ENCODE assay signal across 21 mouse cellular contexts in the genomic region with DNA sequence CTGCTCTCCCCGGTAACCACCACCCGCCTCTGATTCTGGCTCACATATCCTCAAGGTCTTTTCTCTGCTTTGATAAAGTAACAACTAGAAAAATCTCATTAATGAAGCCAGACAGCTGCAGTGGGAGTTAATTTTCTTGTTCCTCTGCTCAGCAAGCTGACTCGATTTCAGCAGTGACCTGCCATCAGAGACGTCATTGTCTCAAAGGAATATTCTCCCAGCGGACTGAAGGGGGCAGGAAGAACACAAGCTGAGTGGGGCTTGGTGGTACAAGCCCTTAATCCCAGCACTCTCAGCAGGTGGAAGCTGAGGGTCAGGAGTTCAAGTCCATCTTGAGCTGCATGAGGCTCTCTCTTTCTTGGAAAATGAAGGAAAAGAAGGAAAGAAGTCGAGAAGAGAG.
DNase-seq lines count a peak whose midpoint lies in the region; ATAC-seq and TF ChIP-seq lines count a peak whose summit lies in the region.
"Had no signal": no experiment of that assay in that cellular context is flagged by ENCODE, and none has a peak within 500 bp of the region (broad histone marks: within the 10 kb centered on the region; RNA-seq: fewer than 3 reads in every experiment).

No protein-coding gene starts in this region.

- H3K9me3 ChIP-seq in intestine, postnatal 0 days (ENCODE audit: control insufficient read depth) = no peaks in the 10 kb centered on the region
- no peaks in the 10 kb centered on the region for H3K9me3 ChIP-seq in intestine, embryonic 15.5 days
- no peaks in the 10 kb centered on the region for H3K9me3 ChIP-seq in midbrain, postnatal 0 days (ENCODE audit: low read length)
- H3K9me3 ChIP-seq: embryonic facial prominence, embryonic 15.5 days; forebrain, embryonic 12.5 days; limb, embryonic 10.5 days; liver, embryonic 13.5 days had no signal

- no peaks in the 10 kb centered on the region for H3K36me3 ChIP-seq in intestine, postnatal 0 days (ENCODE audit: control insufficient read depth, insufficient read depth)
- H3K36me3 ChIP-seq in intestine, embryonic 15.5 days = no peaks in the 10 kb centered on the region
- no peaks in the 10 kb centered on the region for H3K36me3 ChIP-seq in midbrain, postnatal 0 days (ENCODE audit: insufficient read depth, low read length)
- H3K36me3 ChIP-seq: embryonic facial prominence, embryonic 15.5 days; forebrain, embryonic 12.5 days; limb, embryonic 10.5 days; liver, embryonic 13.5 days had no signal

- no peak for ATAC-seq in intestine, postnatal 0 days
- no peak for ATAC-seq in intestine, embryonic 15.5 days
- no peak for ATAC-seq in midbrain, postnatal 0 days (ENCODE audit: low FRiP score)

- peak; percentile 23 for DNase-seq in embryo, embryonic 11 days
- DNase-seq in embryo, embryonic 10.5 days (ENCODE audit: low spot score) = no peak
- DNase-seq in A20 (ENCODE audit: low read depth, low spot score) = peak; percentile 8
- peak; percentile 53 for DNase-seq in midbrain, postnatal 0 days (ENCODE audit: low spot score)
- DNase-seq in thymus, adult 18-20 months = no peak
- DNase-seq in cerebellum, adult 18-20 months = no peak
- DNase-seq: cerebellum, postnatal 25 days; gastrocnemius, postnatal 10 days; heart, postnatal 10 days; kidney, postnatal 25 days; layer of hippocampus, postnatal 36 days; liver, embryonic 13.5 days; lung, postnatal 10 days; right cerebral cortex, postnatal 25 days; thymus, adult 2 months had no signal

- peak; percentile 16; the same call in 1 of the 2 replicates for TF ChIP-seq CTCF in intestine, postnatal 0 days (IDR thresholded peaks at IDR 0.05; ENCODE audit: low read depth)
- peak; percentile 53 for TF ChIP-seq CTCF in midbrain, postnatal 0 days (IDR thresholded peaks at IDR 0.05)

- H3K9ac ChIP-seq in intestine, postnatal 0 days (ENCODE audit: low read depth, low read length) = no peak overlapping the region
- H3K9ac ChIP-seq in intestine, embryonic 15.5 days = no peak overlapping the region
- H3K9ac ChIP-seq in midbrain, postnatal 0 days (replicated peaks; ENCODE audit: low read length, poor library complexity, severe bottlenecking) = no peak overlapping the region
- H3K9ac ChIP-seq: embryonic facial prominence, embryonic 15.5 days; forebrain, embryonic 12.5 days; liver, embryonic 13.5 days had no signal

- no peaks in the 10 kb centered on the region for H3K4me1 ChIP-seq in intestine, postnatal 0 days (replicated peaks; ENCODE audit: control insufficient read depth, insufficient read depth, low read length)
- H3K4me1 ChIP-seq in intestine, embryonic 15.5 days (replicated peaks) = no peaks in the 10 kb centered on the region
- H3K4me1 ChIP-seq in midbrain, postnatal 0 days (ENCODE audit: insufficient read depth, low read length) = no peaks in the 10 kb centered on the region
- H3K4me1 ChIP-seq: embryonic facial prominence, embryonic 15.5 days; forebrain, embryonic 12.5 days; limb, embryonic 10.5 days; liver, embryonic 13.5 days had no signal

- H3K4me2 ChIP-seq in intestine, postnatal 0 days (replicated peaks; ENCODE audit: low read depth) = no peak overlapping the region
- no peak overlapping the region for H3K4me2 ChIP-seq in intestine, embryonic 15.5 days (replicated peaks)
- H3K4me2 ChIP-seq in midbrain, postnatal 0 days (ENCODE audit: low read depth, low read length, poor library complexity, severe bottlenecking) = no peak overlapping the region
- H3K4me2 ChIP-seq: embryonic facial prominence, embryonic 15.5 days; forebrain, embryonic 12.5 days; liver, embryonic 13.5 days had no signal

- WGBS in intestine, postnatal 0 days = 47% methylated on average over 6 of the region's 6 CpGs
- WGBS in intestine, embryonic 15.5 days = 47% methylated on average over 6 of the region's 6 CpGs
- 19% methylated on average over 6 of the region's 6 CpGs for WGBS in midbrain, postnatal 0 days

- H3K4me3 ChIP-seq in intestine, postnatal 0 days (ENCODE audit: low read depth, low read length) = no peak overlapping the region
- H3K4me3 ChIP-seq in intestine, embryonic 15.5 days (replicated peaks) = no peak overlapping the region
- no peak overlapping the region for H3K4me3 ChIP-seq in midbrain, postnatal 0 days (ENCODE audit: low read depth, low read length)
- H3K4me3 ChIP-seq: embryonic facial prominence, embryonic 15.5 days; forebrain, embryonic 12.5 days; limb, embryonic 10.5 days; liver, embryonic 13.5 days had no signal

- no peaks in the 10 kb centered on the region for H3K27me3 ChIP-seq in intestine, postnatal 0 days (replicated peaks; ENCODE audit: control insufficient read depth, insufficient read depth, low read length)
- H3K27me3 ChIP-seq in intestine, embryonic 15.5 days (replicated peaks) = no peaks in the 10 kb centered on the region
- H3K27me3 ChIP-seq in midbrain, postnatal 0 days (ENCODE audit: insufficient read depth, low read length) = no peaks in the 10 kb centered on the region
- H3K27me3 ChIP-seq: CH12.LX; embryonic facial prominence, embryonic 15.5 days; forebrain, embryonic 12.5 days; liver, embryonic 13.5 days had no signal

- H3K27ac ChIP-seq in intestine, postnatal 0 days (ENCODE audit: low read depth, low read length) = no peak overlapping the region
- no peak overlapping the region for H3K27ac ChIP-seq in intestine, embryonic 15.5 days
- H3K27ac ChIP-seq in midbrain, postnatal 0 days (ENCODE audit: low read depth, low read length) = 0 out of 2 replicates have a peak overlapping the region, but pooled peaks have one; percentile 26
- H3K27ac ChIP-seq: embryonic facial prominence, embryonic 15.5 days; forebrain, embryonic 12.5 days; limb, embryonic 10.5 days; liver, embryonic 13.5 days had no signal

Comparison
In these comparisons a context has a peak if more than half of its experiments do, and no peak if none do; other contexts are left out.
1. DNase-seq: peak in embryo, embryonic 11 days (single experiment), A20 (single experiment) and midbrain, postnatal 0 days (single experiment); none in embryo, embryonic 10.5 days (single experiment), thymus, adult 18-20 months (0 of 2) and cerebellum, adult 18-20 months (0 of 2).